Mouse (Mus musculus): ENCODE measurements around the gene Plekhh3. TPM values are rescaled to one million over a fixed set of nuclear protein-coding genes. Genes with fewer than 3 reads are reported as not detected.
A peak's percentile ranks its signal among the peaks of the same experiment; 100 is the strongest.

The Plekhh3 gene
- polyA plus RNA-seq, 1 experiment from 2014 or later: 7.2 TPM

DNA sequence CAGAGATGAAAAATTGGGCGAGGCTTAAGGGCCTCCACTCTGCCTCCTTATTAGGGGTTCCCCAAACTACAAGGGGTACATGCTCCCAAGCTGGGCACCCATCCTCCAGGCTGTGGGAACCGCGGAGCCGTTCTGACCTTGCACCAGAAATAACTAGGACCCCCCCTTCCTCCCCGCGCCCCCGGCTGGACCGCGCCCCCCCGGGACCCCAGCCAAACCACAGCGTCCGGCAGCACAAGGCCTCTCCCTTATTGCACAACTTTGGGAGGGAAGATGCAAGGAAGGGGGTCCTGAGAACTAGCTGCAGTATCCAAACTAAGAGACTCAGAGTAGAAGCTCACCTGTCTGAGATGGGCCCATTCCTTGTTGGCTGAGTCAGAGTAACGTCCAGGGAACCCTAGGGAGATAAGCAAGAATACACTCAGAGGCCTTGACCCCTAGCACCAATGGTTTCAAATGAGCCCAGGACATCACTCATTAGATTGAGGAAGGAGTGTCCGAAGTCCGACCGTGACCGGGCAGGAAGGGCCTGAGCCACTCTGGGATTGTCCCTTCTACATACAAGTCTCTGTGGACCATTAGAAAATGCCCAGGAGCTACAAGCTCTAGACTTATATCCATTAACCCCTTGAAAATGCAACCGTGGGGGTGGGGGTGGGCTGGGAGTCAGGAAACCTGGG lies 2.7 kb downstream of the Plekhh3 start:
- WGBS: 57% methylated on average over 18 of the region's 18 CpGs

DNA sequence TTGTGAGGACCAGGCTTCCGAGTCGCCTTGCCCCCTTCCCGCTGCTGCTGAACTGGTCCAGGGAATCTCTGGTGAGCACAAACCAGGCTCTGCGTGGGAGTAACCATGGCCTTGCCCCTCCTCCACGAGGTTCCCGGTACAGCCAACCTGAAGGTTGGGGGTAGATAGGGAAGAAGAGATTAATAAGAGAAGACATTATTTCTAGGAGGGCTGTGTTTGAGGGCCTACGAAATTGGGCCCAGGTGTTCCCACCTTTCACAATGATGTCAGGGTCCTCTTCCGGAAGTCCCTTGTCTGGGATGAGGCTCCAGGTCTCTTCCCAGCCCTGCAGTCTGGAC lies 3.2 kb downstream of the Plekhh3 start:
- no peak overlapping the region for H3K4me2 ChIP-seq (ENCODE audit: low read depth, low read length)
- WGBS: 46% methylated on average over 8 of the region's 8 CpGs
- H3K4me1 ChIP-seq (ENCODE audit: control insufficient read depth, insufficient read depth, low read length): peaks cover 33% of the 10 kb centered on the region

More for the DNA sequence above, 2.7 kb downstream of the Plekhh3 start:
- Histone ChIP-seq H3K4me3 (ENCODE audit: low read depth, low read length) (peak overlapping the region; percentile 1; the same call in 1 of the 2 replicates), H3K9ac (replicated peaks; ENCODE audit: low read depth, low read length) (no peak overlapping the region), H3K9me3 (ENCODE audit: control insufficient read depth, low read length) (no peaks in the 10 kb centered on the region), H3K4me2 (ENCODE audit: low read depth, low read length) (peak overlapping the region; percentile 90; the same call in 1 of the 2 replicates), H3K27ac (ENCODE audit: low read depth, low read length) (no peak overlapping the region), H3K27me3 (ENCODE audit: control insufficient read depth, insufficient read depth, low read length) (peaks cover 49% of the 10 kb centered on the region), H3K36me3 (ENCODE audit: control insufficient read depth, insufficient read depth, low read length) (peaks cover 14% of the 10 kb centered on the region), H3K4me1 (ENCODE audit: control insufficient read depth, insufficient read depth, low read length) (peaks cover 38% of the 10 kb centered on the region)
- no peak for ATAC-seq (ENCODE audit: low read depth)

DNA sequence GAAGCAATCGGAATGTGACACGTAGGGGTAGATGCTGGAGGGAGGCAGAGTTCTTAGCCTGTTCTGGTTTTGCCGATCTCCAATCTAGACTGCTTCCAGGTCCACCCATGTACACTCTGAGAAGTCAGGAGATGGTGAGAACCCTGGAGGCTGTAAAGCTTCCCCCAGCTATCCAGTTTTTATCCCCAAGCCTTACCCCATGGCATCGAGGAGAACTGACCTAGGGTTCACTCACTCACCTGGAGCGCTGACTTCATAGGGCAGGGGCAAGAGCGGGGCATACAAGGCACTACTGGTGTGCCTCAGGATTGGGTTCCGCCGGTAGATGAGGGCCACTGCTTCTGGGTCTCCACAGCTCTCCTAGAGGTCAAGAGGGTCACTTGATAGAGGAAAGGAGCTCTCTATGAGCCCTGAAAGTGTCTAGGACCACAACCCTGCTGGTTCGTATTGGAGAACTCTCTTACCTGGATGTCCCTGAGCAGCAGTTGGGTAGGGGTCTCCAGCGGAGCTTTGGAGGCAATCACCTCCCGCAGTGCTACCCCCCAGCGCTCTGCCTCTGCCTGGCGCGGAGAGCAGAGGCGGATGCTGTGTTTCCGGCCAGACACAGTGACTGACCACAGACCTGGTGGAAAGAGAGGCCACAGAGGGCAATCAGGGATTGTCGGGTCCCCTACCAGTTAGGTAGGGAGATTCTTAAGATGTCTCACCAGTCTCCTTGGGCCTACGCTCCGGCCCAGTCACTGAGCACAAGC lies 3.8 kb downstream of the Plekhh3 start:
- Histone ChIP-seq H3K4me1 (ENCODE audit: control insufficient read depth, insufficient read depth, low read length) (peaks cover 32% of the 10 kb centered on the region), H3K4me3 (ENCODE audit: low read depth, low read length) (no peak overlapping the region), H3K36me3 (ENCODE audit: control insufficient read depth, insufficient read depth, low read length) (peaks cover 14% of the 10 kb centered on the region), H3K27me3 (ENCODE audit: control insufficient read depth, insufficient read depth, low read length) (peaks cover 52% of the 10 kb centered on the region), H3K9ac (replicated peaks; ENCODE audit: low read depth, low read length) (no peak overlapping the region), H3K9me3 (ENCODE audit: control insufficient read depth, low read length) (no peaks in the 10 kb centered on the region), H3K27ac (ENCODE audit: low read depth, low read length) (no peak overlapping the region), H3K4me2 (ENCODE audit: low read depth, low read length) (no peak overlapping the region)
- 43% methylated on average over 19 of the region's 19 CpGs for WGBS
- no peak for ATAC-seq (ENCODE audit: low read depth)

More for the DNA sequence above, 3.2 kb downstream of the Plekhh3 start:
- Histone ChIP-seq H3K36me3 (ENCODE audit: control insufficient read depth, insufficient read depth, low read length) (peaks cover 14% of the 10 kb centered on the region), H3K4me3 (ENCODE audit: low read depth, low read length) (no peak overlapping the region), H3K27ac (ENCODE audit: low read depth, low read length) (no peak overlapping the region), H3K9me3 (ENCODE audit: control insufficient read depth, low read length) (no peaks in the 10 kb centered on the region), H3K9ac (replicated peaks; ENCODE audit: low read depth, low read length) (no peak overlapping the region), H3K27me3 (ENCODE audit: control insufficient read depth, insufficient read depth, low read length) (peaks cover 52% of the 10 kb centered on the region)
- ATAC-seq (ENCODE audit: low read depth): no peak

DNA sequence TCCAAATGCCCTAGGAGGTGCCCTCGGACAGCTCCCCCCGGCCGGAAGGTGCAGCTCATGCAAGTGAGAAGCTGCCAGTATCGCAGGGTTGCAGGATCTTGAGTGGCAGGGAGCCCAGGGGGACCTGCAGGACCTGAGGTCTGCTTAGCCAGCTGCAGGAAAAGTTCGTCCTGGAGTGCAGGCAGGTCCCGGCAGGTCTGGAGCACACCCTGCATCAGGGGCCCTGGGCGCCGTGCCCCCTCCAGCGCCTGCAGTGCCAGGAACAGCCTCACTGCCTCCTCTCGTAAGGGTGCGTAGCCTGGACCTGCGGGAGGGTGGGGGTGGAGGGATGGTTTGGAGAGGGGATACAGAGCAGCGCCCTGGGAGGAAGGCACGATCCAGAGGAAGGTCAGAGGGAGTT lies 4.8 kb downstream of the Plekhh3 start:
- Histone ChIP-seq H3K27ac (ENCODE audit: low read depth, low read length) (no peak overlapping the region), H3K4me2 (ENCODE audit: low read depth, low read length) (no peak overlapping the region), H3K4me1 (ENCODE audit: control insufficient read depth, insufficient read depth, low read length) (peaks cover 24% of the 10 kb centered on the region), H3K36me3 (ENCODE audit: control insufficient read depth, insufficient read depth, low read length) (peaks cover 17% of the 10 kb centered on the region), H3K9me3 (ENCODE audit: control insufficient read depth, low read length) (no peaks in the 10 kb centered on the region), H3K4me3 (ENCODE audit: low read depth, low read length) (no peak overlapping the region), H3K9ac (replicated peaks; ENCODE audit: low read depth, low read length) (no peak overlapping the region), H3K27me3 (ENCODE audit: control insufficient read depth, insufficient read depth, low read length) (peaks cover 52% of the 10 kb centered on the region)
- no peak for ATAC-seq (ENCODE audit: low read depth)
- WGBS: 42% methylated on average over 14 of the region's 14 CpGs

DNA sequence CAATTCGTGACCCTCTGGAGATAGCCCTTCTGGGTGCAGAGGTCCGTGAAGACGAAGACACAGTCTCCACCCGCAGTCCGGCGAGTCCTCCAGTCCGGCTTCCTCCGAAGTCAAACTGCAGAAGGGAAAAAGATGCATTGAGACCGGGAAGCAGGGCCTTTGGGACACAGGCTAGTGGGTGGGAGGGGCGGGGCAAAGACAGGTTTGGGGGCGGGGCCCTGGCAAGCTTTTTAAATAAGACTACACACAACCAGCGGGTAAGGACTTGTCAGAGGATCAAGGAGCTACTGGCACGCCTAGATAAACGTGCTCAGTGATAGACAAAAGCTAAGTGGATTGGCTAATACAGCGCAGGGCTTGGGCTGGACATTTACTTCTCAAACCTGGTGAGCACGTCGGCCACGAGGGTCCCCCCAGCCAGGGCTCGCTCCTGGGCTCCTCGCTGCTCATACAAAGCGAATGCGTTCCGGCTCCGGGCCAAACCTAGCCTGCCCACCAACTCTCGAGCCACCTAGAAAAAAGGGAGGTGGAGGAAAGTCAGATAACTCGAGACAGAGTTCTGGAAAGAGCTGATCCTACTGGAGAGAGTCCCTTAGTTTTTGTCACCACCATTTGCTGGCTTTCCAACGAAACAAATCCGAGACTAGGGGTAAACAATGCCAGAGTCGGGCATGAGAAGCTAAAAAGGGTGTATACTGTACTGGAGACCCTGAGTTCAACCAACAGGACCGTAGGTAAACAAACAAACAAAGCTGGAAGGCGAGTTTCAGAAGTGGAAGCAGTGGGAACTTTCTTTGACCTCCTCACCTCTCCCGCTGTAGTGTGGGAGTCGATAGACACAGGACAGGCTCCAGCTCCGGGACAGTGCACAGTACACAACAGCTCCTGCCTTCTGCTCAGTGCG lies 6.2 kb downstream of the Plekhh3 start:
- Histone ChIP-seq H3K4me3 (ENCODE audit: low read depth, low read length) (no peak overlapping the region), H3K27me3 (ENCODE audit: control insufficient read depth, insufficient read depth, low read length) (peaks cover 52% of the 10 kb centered on the region), H3K27ac (ENCODE audit: low read depth, low read length) (no peak overlapping the region), H3K4me2 (ENCODE audit: low read depth, low read length) (no peak overlapping the region), H3K36me3 (ENCODE audit: control insufficient read depth, insufficient read depth, low read length) (peaks cover 17% of the 10 kb centered on the region), H3K9ac (replicated peaks; ENCODE audit: low read depth, low read length) (no peak overlapping the region), H3K9me3 (ENCODE audit: control insufficient read depth, low read length) (no peaks in the 10 kb centered on the region), H3K4me1 (ENCODE audit: control insufficient read depth, insufficient read depth, low read length) (peaks cover 17% of the 10 kb centered on the region; the same call in 1 of the 2 replicates)
- no peak for ATAC-seq (ENCODE audit: low read depth)
- whole genome bisulfite sequencing: 18% methylated on average over 35 of the region's 35 CpGs

DNA sequence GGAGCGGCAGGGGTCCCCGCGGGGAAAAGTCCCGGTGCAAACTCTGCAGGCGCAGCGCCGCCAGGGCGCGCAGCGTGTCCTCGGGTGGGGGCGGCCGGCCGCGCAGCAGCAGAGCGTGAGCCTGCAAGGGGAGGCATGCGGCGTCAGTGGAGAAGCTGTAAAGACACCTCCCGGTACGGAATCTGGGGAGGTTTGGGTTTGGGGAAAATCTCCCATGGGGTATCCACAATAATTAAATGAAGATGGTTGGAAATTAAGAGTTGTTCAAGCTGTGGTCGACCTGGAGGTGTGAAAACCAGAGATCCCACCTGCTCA lies 6.8 kb downstream of the Plekhh3 start:
- Histone ChIP-seq H3K9ac (replicated peaks; ENCODE audit: low read depth, low read length) (peak overlapping the region; percentile 7; the same call in 1 of the 2 replicates), H3K4me2 (ENCODE audit: low read depth, low read length) (peak overlapping the region; percentile 23; the same call in 1 of the 2 replicates), H3K4me3 (ENCODE audit: low read depth, low read length) (peak overlapping the region; percentile 20), H3K4me1 (ENCODE audit: control insufficient read depth, insufficient read depth, low read length) (peaks cover 11% of the 10 kb centered on the region; the same call in 1 of the 2 replicates), H3K27ac (ENCODE audit: low read depth, low read length) (no peak overlapping the region), H3K9me3 (ENCODE audit: control insufficient read depth, low read length) (no peaks in the 10 kb centered on the region), H3K27me3 (ENCODE audit: control insufficient read depth, insufficient read depth, low read length) (peaks cover 52% of the 10 kb centered on the region), H3K36me3 (ENCODE audit: control insufficient read depth, insufficient read depth, low read length) (peaks cover 17% of the 10 kb centered on the region)
- 5% methylated on average over 21 of the region's 21 CpGs for WGBS
- ATAC-seq (ENCODE audit: low read depth): no peak

DNA sequence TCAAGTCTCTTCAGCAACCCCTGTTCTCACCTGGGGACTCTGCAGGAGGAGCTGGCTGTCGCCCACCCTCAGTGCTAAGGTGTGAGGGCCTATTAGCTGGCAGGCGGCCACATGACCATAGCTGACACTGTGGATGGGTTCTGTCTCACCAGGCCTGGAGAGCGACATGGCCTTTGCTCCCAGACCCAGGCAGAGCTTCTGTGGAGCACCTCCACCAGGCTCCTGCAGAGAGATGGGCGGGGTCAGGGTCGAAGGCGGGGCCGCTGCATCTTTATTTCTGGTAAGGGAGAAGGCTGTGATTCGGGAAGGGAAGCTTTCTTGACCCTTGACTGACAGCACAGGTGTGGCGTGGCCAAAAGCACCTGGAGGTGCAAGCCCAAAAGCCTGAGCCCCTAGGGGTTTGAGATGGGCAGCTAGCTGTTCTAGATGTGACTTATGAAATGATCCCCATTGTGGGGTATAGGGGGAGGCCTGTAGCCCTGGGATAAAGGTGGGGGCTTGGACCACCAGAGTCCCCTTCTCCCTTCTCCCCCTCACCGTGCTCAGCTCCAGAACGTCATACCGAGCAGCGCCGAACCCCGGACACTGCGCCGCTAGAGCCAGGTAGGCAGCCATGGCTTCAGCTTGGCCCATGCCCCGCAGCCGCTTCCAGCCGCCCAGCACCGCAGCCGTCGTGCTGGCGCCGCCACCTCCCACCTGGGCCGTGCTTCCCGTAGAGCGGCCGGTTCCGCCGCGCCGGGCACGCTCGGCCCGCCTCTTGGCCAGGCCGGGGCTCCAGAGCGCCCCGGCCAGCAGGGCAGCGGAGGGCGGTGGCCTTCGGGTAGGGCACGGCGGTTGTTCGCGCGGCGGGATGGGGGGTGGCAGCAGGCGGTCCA lies 7.4 kb downstream of the Plekhh3 start:
- WGBS: 13% methylated on average over 44 of the region's 49 CpGs
- Histone ChIP-seq H3K36me3 (ENCODE audit: control insufficient read depth, insufficient read depth, low read length) (peaks cover 17% of the 10 kb centered on the region), H3K4me3 (ENCODE audit: low read depth, low read length) (peak overlapping the region; percentile 20), H3K9me3 (ENCODE audit: control insufficient read depth, low read length) (no peaks in the 10 kb centered on the region), H3K27me3 (ENCODE audit: control insufficient read depth, insufficient read depth, low read length) (peaks cover 48% of the 10 kb centered on the region), H3K9ac (replicated peaks; ENCODE audit: low read depth, low read length) (peak overlapping the region; percentile 7; the same call in 1 of the 2 replicates), H3K4me1 (ENCODE audit: control insufficient read depth, insufficient read depth, low read length) (peaks cover 6% of the 10 kb centered on the region; the same call in 1 of the 2 replicates), H3K4me2 (ENCODE audit: low read depth, low read length) (peak overlapping the region; percentile 23; the same call in 1 of the 2 replicates), H3K27ac (ENCODE audit: low read depth, low read length) (no peak overlapping the region)
- ATAC-seq (ENCODE audit: low read depth): no peak; the same call in 1 of the 2 replicates

DNA sequence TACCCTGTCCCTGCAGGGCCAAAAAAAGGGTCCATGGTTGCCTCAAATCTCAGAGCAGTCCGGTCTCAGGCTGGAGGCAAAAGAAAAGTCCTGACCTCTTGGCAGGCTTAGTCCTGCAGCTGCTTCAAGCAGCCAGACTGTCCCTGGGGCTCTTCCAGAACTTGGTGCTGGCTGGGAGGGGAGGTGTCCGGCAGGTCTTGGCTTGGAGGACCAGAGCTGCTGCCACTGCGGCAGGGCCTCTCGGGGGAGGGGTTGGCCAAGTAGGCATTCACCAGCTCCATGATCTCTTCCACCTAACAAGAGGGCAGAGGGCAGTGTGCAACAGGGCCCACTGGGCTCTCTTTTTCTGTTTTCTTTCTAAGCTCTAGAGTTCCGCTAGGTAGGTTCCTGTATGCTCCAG lies 8.4 kb downstream of the Plekhh3 start:
- no peak for ATAC-seq (ENCODE audit: low read depth)
- no peaks in the 10 kb centered on the region for H3K9me3 ChIP-seq (ENCODE audit: control insufficient read depth, low read length)
- no peak overlapping the region for H3K4me2 ChIP-seq (ENCODE audit: low read depth, low read length)
- H3K36me3 ChIP-seq (ENCODE audit: control insufficient read depth, insufficient read depth, low read length): peaks cover 16% of the 10 kb centered on the region
- no peak overlapping the region for H3K4me3 ChIP-seq (ENCODE audit: low read depth, low read length)
- H3K27me3 ChIP-seq (ENCODE audit: control insufficient read depth, insufficient read depth, low read length): peaks cover 43% of the 10 kb centered on the region
- WGBS: 40% methylated on average over 5 of the region's 5 CpGs
- H3K4me1 ChIP-seq (ENCODE audit: control insufficient read depth, insufficient read depth, low read length): peaks cover 5% of the 10 kb centered on the region; the same call in 1 of the 2 replicates
- no peak overlapping the region for H3K9ac ChIP-seq (replicated peaks; ENCODE audit: low read depth, low read length)
- no peak overlapping the region for H3K27ac ChIP-seq (ENCODE audit: low read depth, low read length)
